In genomic region chr11:5740965-5741627, GRCm38 (mm10) we compare ENCODE assay signal across 8 mouse cellular contexts. TPM values are rescaled to one million over a fixed set of nuclear protein-coding genes. Genes with fewer than 3 reads are reported as not detected.
DNase-seq lines count a peak whose midpoint lies in the region; ATAC-seq and TF ChIP-seq lines count a peak whose summit lies in the region.

No protein-coding gene starts in this region.

- DNase-seq in G1E (ENCODE audit: low spot score): peak; percentile 85
- peak; percentile 68 for DNase-seq in cerebellum, adult 11 months
- peak; percentile 77 for DNase-seq in heart, postnatal 25 days (ENCODE audit: low spot score)
- peak; percentile 67 to 71 for DNase-seq in layer of hippocampus, adult 2 months (ENCODE audit: low spot score in 2 of 2)
- peak; percentile 84 for DNase-seq in lung, embryonic 14.5 days
- DNase-seq in testis, postnatal 10 days (ENCODE audit: low spot score): peak; percentile 80

- H3K27me3 ChIP-seq in G1E (ENCODE audit: insufficient read depth, low read length): no peaks in the 10 kb centered on the region; the same call in 1 of the 2 replicates
- H3K27me3 ChIP-seq in forebrain, embryonic 15.5 days: no peaks in the 10 kb centered on the region
- no peaks in the 10 kb centered on the region for H3K27me3 ChIP-seq in lung, embryonic 14.5 days (ENCODE audit: insufficient read depth, low read length)

- H3K9me3 ChIP-seq in G1E (replicated peaks): no peaks in the 10 kb centered on the region
- H3K9me3 ChIP-seq in forebrain, embryonic 15.5 days: no peaks in the 10 kb centered on the region
- no peaks in the 10 kb centered on the region for H3K9me3 ChIP-seq in lung, embryonic 14.5 days (ENCODE audit: low read depth, low read length)

- H3K4me2 ChIP-seq in forebrain, embryonic 15.5 days (replicated peaks): peak overlapping the region; percentile 96
- H3K4me2 ChIP-seq in lung, embryonic 14.5 days: peak overlapping the region; percentile 88

- H3K9ac ChIP-seq in forebrain, embryonic 15.5 days (replicated peaks): peak overlapping the region; percentile 98
- H3K9ac ChIP-seq in lung, embryonic 14.5 days: peak overlapping the region; percentile 94

- no peak for TF ChIP-seq CTCF in G1E (IDR thresholded peaks at IDR 0.05; ENCODE audit: low read depth, low read length)
- peak; percentile 19; the same call in 1 of the 2 replicates for TF ChIP-seq CTCF in layer of hippocampus, adult 2 months (conservative IDR thresholded peaks at IDR 0.05)
- no peak for TF ChIP-seq CTCF in lung, embryonic 14.5 days (IDR thresholded peaks at IDR 0.05; ENCODE audit: low read depth)

- peaks cover 12% of the 10 kb centered on the region for H3K36me3 ChIP-seq in G1E (replicated peaks)
- H3K36me3 ChIP-seq in forebrain, embryonic 15.5 days: no peaks in the 10 kb centered on the region
- H3K36me3 ChIP-seq in lung, embryonic 14.5 days (ENCODE audit: insufficient read depth): no peaks in the 10 kb centered on the region

- under 1% methylated on average over 50 of the region's 50 CpGs for WGBS in forebrain, embryonic 15.5 days
- WGBS in lung, embryonic 14.5 days: under 1% methylated on average over 47 of the region's 50 CpGs

- ATAC-seq in G1E (ENCODE audit: extremely low read depth, insufficient number of reproducible peaks, low FRiP score, poor library complexity, severe bottlenecking): peak; percentile 68
- ATAC-seq in forebrain, embryonic 15.5 days (replicated peaks): peak; percentile 94
- ATAC-seq in lung, embryonic 14.5 days (ENCODE audit: insufficient read depth): peak; percentile 96
- peak; percentile 86 for ATAC-seq in neutrophil, adult 5-6 weeks (ENCODE audit: extremely low read depth, insufficient number of reproducible peaks, low FRiP score, poor library complexity, severe bottlenecking)

- H3K4me3 ChIP-seq in G1E (ENCODE audit: low read depth, low read length): peak overlapping the region; percentile 90
- peak overlapping the region; percentile 91 for H3K4me3 ChIP-seq in forebrain, embryonic 15.5 days
- H3K4me3 ChIP-seq in layer of hippocampus, adult 2 months: peak overlapping the region; percentile 59
- peak overlapping the region; percentile 81 for H3K4me3 ChIP-seq in lung, embryonic 14.5 days (ENCODE audit: low read depth, low read length)

- intact Hi-C loops in heart, postnatal 25 days (cut with DNase I): loop anchor here (2.0 kb wide), 1 partner anchor 20 kb away; no protein-coding TSS in a partner anchor

- H3K4me1 ChIP-seq in G1E (ENCODE audit: insufficient read depth, low read depth, low read length): peaks cover 25% of the 10 kb centered on the region
- peaks cover 16% of the 10 kb centered on the region for H3K4me1 ChIP-seq in forebrain, embryonic 15.5 days
- H3K4me1 ChIP-seq in lung, embryonic 14.5 days (ENCODE audit: insufficient read depth): no peaks in the 10 kb centered on the region

- peak overlapping the region; percentile 79 for H3K27ac ChIP-seq in forebrain, embryonic 15.5 days (replicated peaks)
- H3K27ac ChIP-seq in layer of hippocampus, adult 2 months: peak overlapping the region; percentile 98
- peak overlapping the region; percentile 87 for H3K27ac ChIP-seq in lung, embryonic 14.5 days (ENCODE audit: low read depth)

RNA-seq across cellular contexts. Expression of gene Urgcp, which starts 21.1 kb away (rescaled TPM):
- 6.8 and 7.2 TPM in 2 replicates for total RNA-seq in G1E (2014; fragmentation: Nextera tagmentation)
- 7.9 and 8.2 TPM in 2 replicates for total RNA-seq in G1E (2017)
- polyA plus RNA-seq in G1E (2012): 8.7 and 8.9 TPM in 2 replicates
- 31.6 and 32.4 TPM in 2 replicates for polyA plus RNA-seq in forebrain, embryonic 15.5 days (2015; fragmentation: Nextera tagmentation; extraction: Ambion mirVana)
- 10 to 100 TPM; 56.7 to 68.6 TPM for total RNA-seq in heart, postnatal 25 days (2021)
- 10 to 100 TPM; 65.3 to 67.2 TPM for total RNA-seq in layer of hippocampus, adult 2 months (2021)
- 18.3 and 20.1 TPM in 2 replicates for polyA plus RNA-seq in lung, embryonic 14.5 days (2014; fragmentation: Nextera tagmentation; extraction: Ambion mirVana)
- total RNA-seq in neutrophil, adult 5-6 weeks (2017): 6.8 and 7.2 TPM in 2 replicates

RNA-seq across cellular contexts. Expression of gene Mrps24, which starts 25.6 kb away (rescaled TPM):
- total RNA-seq in G1E (2014; fragmentation: Nextera tagmentation) (17.9 and 26.1 TPM in 2 replicates), G1E (2017) (75.1 and 89.8 TPM in 2 replicates)
- polyA plus RNA-seq in G1E (2012): 112 and 154 TPM in 2 replicates
- polyA plus RNA-seq in forebrain, embryonic 15.5 days (2015; fragmentation: Nextera tagmentation; extraction: Ambion mirVana): 177 and 180 TPM in 2 replicates
- total RNA-seq in heart, postnatal 25 days (2021): 100 to 1,000 TPM; 145 to 152 TPM
- total RNA-seq in layer of hippocampus, adult 2 months (2021): 10 to 100 TPM; 57.3 to 61.4 TPM
- 193 and 208 TPM in 2 replicates for polyA plus RNA-seq in lung, embryonic 14.5 days (2014; fragmentation: Nextera tagmentation; extraction: Ambion mirVana)
- total RNA-seq in neutrophil, adult 5-6 weeks (2017): 29.9 and 38.4 TPM in 2 replicates

RNA-seq across cellular contexts. Expression of gene Dbnl, which starts 47.2 kb away (rescaled TPM):
- total RNA-seq in G1E (2014; fragmentation: Nextera tagmentation): 36.4 and 39.3 TPM in 2 replicates
- 89.5 and 107 TPM in 2 replicates for total RNA-seq in G1E (2017)
- 155 and 158 TPM in 2 replicates for polyA plus RNA-seq in G1E (2012)
- polyA plus RNA-seq in forebrain, embryonic 15.5 days (2015; fragmentation: Nextera tagmentation; extraction: Ambion mirVana): 138 and 140 TPM in 2 replicates
- total RNA-seq in heart, postnatal 25 days (2021): 10 to 100 TPM; 26.1 to 27.2 TPM
- total RNA-seq in layer of hippocampus, adult 2 months (2021): 10 to 100 TPM; 74.6 to 80.0 TPM
- polyA plus RNA-seq in lung, embryonic 14.5 days (2014; fragmentation: Nextera tagmentation; extraction: Ambion mirVana): 106 and 114 TPM in 2 replicates
- 166 and 167 TPM in 2 replicates for total RNA-seq in neutrophil, adult 5-6 weeks (2017)

Comparison
In these comparisons a context has a peak if more than half of its experiments do, and no peak if none do; other contexts are left out.
1. Peak in every context shown above with its lines: DNase-seq, ATAC-seq, H3K4me3 ChIP-seq and H3K27ac ChIP-seq.